Mouse (Mus musculus) kidney, adult 11 months (tissue): ENCODE data around the gene Dlgap3.

ENCODE experiments used
- DNase-seq: peaks from one replicate; pipeline ENCODE4 v3.0.0; 2022

The Dlgap3 gene

GRCm38 (mm10) chr4:127168914-127169345 is at the start of gene Dlgap3:
Dlgap3 (plus strand) TSS chr4:127169204.
- DNase-seq, result no peak

- no peak for DNase-seq
These were observed 45.6 kb upstream of the Dlgap3 start, which contains the start of gene Tmem35b for GRCm38 (mm10) chr4:127123391-127123790. Tmem35b (plus strand) TSS chr4:127123691.

GRCm38 (mm10) chr4:127124331-127124730 is 44.7 kb upstream of the Dlgap3 start:
- DNase-seq, result no peak

- peak; percentile 75 for DNase-seq
These were observed 43.1 kb upstream of the Dlgap3 start for GRCm38 (mm10) chr4:127125834-127126463.

DNA sequence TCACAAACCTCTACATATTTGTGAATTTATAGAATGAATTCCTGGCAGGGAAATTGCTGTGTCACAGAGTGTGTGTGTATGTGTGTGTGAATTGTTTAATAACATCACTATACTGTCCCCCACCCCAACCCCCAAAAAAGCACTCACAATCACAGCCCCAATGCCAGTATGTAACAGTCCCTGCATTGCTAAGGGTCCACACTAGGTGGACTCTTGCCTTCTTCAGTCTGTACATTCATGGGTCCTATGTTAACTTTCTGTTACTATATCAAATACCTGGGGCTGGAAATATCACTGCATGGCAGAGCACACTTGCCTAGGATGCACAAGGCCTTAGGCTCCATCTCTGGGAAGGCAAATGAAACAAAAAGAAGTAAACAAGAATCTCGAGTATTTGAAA is 34.3 kb upstream of the Dlgap3 start:
- no peak for DNase-seq

- DNase-seq, result no peak
These were observed 31.4 kb upstream of the Dlgap3 start for GRCm38 (mm10) chr4:127137591-127137990.

DNA sequence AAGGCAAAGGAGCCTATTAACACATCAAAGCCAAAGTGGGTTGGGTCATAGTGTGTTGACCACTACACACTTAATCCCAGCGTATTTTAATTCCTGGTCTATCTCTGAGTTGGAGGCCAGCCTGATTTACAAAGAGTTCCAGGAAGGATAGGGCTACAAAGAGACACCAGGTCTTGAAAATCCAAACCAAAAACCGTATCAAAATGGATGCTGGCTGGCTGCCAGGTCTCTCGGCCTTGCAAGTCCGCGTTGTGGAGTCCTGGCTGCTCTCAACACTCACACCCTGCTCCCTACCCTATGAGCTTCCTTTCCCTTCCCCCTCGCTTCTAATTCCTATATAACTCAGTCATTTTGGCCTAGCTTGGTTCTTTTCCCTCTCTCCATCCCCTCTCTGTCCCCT is 30.5 kb upstream of the Dlgap3 start:
- no peak for DNase-seq

DNA sequence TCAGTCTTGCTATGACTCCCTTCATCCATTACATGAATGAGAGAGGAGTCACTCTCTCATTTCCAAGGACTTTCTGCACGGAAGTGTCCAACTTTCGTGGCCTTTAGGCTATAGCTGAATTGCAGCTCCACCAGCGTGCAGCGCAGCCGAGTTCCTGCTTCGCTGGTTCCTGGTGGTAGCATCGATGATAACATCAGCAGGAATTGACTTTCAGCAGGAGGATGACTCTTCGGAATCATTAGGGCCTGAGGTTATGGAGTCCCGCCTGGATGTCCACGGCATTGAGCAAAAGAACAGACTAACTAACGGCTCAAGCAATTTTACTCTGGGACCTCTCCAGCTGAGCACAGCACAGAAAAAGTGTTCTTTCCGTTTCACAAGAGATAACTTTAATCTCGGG is 19.0 kb upstream of the Dlgap3 start:
- no peak for DNase-seq

DNA sequence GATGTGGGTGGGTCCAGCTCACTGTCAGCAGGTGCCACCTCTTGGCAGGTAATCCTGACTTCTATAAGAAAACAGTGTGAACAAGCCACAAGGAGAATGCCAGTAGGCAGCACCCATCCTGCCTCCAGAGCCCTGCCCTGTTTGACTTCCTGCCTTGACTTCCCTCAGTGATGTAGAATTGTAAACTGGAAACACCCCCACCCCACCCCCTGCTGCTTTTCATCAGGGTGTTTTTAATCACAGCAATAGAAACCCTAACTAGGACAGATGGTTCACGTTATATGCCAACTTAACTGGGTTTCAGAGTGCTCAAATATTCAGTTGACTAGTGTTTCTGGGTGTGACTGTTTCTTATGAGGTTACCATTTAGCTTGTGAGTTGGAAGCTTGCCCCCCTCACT is 15.7 kb upstream of the Dlgap3 start:
- DNase-seq, result no peak

DNA sequence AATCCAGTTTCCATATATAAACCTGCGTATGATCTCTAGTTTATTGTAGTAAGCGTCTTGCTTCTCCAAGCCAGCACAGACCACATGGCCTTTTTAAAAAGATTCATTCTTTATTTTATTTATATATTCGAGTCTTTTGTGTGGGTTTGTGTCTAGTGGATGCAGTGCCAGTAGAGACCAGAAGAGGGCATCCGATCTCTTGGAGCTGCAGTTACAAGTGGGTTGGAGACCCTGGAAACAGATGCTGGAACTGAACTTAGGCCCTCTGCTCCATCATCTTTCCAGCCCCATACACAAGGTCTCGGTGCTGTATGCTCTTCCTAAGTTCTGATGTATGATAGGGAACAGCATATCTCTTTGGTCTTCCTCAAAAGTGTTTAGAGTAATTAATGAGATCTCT is 13.2 kb upstream of the Dlgap3 start:
- no peak for DNase-seq

GRCm38 (mm10) chr4:127157746-127158145 is 11.3 kb upstream of the Dlgap3 start:
- DNase-seq, result no peak

GRCm38 (mm10) chr4:127163926-127164325 is 5.1 kb upstream of the Dlgap3 start:
- DNase-seq, result no peak

DNA sequence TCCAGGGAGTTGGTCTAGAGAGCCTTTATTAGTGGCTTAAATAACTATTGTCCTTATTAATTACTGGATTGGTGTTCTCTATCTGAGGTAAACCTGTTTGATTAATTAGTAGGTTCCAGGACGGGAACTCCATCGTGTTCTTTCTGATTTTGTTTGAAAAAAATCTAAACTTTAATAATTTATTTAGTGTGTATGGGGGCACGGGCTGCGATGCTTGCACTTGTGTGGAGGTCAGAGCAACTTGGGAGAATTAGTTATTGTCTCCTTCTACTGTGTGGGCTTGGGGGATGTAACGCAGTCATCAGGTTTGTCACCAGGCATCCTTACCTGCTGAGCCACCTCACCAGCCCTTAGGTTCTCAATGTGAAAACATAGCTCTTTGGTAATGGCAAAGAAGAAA is 1.9 kb upstream of the Dlgap3 start:
- no peak for DNase-seq

DNA sequence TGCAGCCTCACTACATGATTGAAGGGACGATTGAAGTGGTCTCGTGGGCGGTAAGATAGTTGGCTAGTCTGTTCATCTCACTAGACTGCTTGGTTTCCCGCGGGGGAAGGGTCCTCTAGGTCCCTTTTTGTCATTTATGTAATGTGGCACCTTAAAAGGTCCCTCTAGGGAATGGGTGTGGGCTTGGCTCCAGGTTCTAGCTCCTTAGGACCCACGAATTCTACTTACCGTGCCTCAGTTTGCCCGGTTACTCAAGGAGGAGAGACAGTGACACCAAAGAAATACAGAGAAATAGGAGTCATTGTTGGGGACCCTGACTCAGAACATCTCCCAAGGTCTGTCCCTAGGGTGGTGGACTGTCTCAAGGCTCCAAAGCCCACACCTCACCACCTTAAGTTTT is 1.3 kb upstream of the Dlgap3 start:
- DNase-seq, result no peak

- peak; percentile 9 for DNase-seq
These were observed 642 bp upstream of the Dlgap3 start for GRCm38 (mm10) chr4:127168211-127168913.

DNA sequence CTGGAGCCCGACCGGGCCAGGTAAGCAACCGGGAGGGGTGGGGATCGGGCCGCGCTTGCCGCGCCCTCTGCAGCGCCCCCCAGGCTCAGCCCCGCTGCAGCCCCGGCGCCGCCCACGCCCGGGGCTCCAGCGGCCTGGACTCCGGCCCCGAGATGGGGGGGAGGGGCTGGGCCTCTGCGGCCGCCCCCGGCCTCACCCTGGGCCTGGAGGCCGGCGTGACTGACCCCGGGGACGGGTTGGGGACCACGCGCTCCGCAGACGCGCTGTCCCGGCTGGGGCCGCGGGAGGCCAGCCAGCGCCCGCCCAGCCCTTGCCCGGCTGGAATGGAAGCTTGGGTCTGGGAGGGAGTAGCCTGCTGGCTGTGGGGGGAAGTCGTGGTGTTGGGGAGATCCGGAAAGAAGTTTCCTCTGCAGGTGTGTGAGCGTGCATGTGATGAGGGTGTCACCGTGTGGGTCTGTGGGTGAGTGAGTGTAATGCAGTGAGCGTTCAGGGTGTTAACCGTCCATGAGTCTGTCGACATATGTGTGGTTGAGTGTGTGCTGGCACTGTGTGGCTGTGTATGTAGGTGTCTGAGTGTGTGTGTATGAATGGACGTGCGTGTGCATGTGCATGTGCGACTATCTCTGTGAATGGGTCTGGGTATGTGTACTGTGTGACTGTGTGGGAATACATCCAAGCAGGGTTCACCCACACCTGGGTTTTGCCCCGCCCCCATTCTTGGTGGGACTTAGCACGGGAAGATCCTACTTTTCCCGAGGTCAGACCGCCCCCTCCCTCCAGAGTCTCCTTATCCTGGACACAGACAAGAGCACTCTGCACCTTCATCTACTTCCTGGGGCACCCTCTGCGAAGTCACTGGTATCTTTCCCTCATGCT is 580 bp downstream of the Dlgap3 start:
- no peak for DNase-seq

- no peak for DNase-seq
These were observed 1.9 kb downstream of the Dlgap3 start for GRCm38 (mm10) chr4:127170866-127171265.

DNA sequence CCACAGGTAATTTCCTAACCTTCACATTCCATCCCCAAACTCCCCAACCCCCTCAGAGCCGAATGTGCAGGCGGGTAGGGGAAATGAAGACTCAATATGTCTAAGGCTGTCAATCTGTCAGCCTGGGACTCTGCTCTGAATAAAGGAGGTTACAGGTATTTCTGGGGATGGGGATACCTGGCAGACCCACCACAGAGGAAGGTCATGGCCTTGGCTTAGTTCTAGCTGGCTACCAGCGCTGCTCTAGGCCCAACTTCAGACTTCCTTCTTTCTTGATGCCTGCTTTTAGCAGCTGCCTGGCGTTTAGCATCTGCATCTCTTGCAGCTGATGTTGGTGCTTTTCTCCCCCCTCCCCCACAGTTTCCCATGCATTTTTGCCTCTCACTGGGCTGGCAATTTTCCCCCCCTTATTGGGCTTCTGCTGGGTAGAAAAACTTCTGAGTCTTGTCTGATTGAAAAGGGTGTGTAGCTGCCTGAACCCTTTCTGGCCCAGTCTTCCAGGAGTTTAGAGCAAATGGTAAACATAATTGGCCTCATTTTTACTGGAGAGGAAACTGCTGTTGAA is 2.4 kb downstream of the Dlgap3 start:
- no peak for DNase-seq

GRCm38 (mm10) chr4:127172119-127172518 is 3.1 kb downstream of the Dlgap3 start:
- DNase-seq, result no peak

GRCm38 (mm10) chr4:127172614-127173013 is 3.6 kb downstream of the Dlgap3 start:
- no peak for DNase-seq

DNA sequence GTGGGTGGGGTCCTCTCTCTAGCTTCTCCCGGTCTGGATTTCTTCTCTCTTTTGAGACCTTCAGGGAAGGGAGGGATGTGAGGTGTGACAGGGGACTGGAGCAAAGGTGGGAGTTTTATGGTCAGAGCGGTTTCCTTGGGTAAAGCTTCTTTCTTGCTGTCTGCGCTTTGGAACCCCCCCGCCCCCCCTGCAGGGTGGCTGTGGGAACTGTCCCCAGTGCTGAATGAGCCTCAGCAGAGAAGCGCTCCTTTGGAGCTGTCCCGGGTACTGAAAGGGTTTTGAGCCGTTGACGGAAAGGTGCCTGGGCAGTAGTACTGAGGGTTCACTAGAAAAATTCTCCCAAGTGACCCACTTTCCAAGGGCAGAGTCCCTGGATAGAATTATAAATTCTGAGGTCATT is 4.5 kb downstream of the Dlgap3 start:
- DNase-seq, result peak; percentile 17

GRCm38 (mm10) chr4:127174075-127174899 is 5.3 kb downstream of the Dlgap3 start:
- DNase-seq, result no peak
